Mouse (Mus musculus) urinary bladder, adult 2 months (tissue): ENCODE results near the gene Rxylt1. TPM values are rescaled to one million over a fixed set of nuclear protein-coding genes. Genes with fewer than 3 reads are reported as not detected.

ENCODE experiments used
- DNase-seq: peaks from one replicate; pipeline ENCODE4 v3.0.0; 2022; ENCODE audit warnings: low spot score
- polyA plus RNA-seq: library from polyadenylated mRNA; depleted of rRNA; stranded (reverse); fragments of >200 nt; gene quantifications from 2 replicates; pipeline ENCODE4 v1.2.3, GENCODE M21; 2012; rRNA removed

Rxylt1 gene
- polyA plus RNA-seq, 1 experiment, result 22.8 TPM

GRCm38 (mm10) chr10:122044926-122045325 is 52.2 kb downstream of the Rxylt1 start:
- DNase-seq, result no peak

DNA sequence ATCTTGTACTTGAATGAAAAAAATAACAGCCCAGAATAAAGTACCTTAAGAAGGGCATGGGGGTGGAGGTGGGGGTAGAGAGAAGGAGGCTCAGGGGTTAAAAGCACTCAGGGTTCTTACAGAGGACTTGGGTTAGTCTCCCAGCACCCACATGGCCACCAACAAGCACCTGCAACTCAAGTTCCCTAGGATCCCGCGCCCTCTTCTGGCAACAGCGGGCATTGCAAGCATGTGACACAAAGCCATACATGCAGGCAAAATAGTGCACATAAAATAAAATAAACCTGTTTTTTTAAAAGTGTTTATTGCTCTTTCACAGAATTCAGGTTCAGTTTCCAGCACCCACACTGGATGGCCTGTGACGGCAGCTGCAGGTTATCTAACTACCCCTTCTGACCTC is 56.8 kb downstream of the Rxylt1 start:
- DNase-seq, result no peak

GRCm38 (mm10) chr10:122039566-122039965 is 57.6 kb downstream of the Rxylt1 start:
- DNase-seq, result no peak

DNA sequence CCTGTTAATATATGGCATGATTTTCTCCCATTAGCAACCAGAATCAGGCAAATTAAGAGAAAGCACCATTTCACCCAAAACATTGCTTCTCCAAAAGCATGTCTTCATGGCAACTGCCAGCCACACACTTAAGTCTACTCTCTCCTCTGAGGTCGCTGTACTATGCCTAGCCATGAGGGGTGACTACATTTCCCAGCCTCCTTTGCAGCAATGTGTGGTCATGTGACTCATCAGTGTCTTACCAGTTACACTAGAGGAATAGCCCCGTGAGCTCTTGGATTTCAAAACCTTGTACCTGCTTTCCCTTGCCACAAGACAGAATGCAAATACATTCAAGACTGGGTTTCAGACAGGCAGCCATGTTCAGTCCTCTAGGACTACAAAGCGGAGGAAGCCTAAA is 58.6 kb downstream of the Rxylt1 start:
- DNase-seq, result no peak

DNA sequence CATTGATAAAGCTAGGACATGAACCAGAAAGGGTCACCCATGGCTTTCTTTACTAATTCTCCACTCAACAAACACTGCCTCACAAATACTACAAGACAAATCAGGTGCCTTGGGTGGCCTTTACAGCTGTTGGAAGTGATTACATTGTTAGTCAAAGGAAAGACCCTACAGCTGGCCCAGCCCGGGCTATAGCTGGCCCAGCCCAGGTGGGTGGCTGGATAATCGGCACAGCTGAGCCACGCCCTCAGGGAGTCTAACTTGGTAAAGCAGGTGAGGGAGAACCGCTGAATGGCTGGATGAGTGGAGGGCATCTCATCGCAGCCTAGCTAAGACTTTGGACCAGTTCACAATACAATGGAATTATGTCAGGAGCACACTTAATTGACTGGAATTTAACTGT is 63.9 kb downstream of the Rxylt1 start:
- DNase-seq, result no peak

GRCm38 (mm10) chr10:122030420-122030819 is 66.8 kb downstream of the Rxylt1 start:
- DNase-seq, result no peak

DNA sequence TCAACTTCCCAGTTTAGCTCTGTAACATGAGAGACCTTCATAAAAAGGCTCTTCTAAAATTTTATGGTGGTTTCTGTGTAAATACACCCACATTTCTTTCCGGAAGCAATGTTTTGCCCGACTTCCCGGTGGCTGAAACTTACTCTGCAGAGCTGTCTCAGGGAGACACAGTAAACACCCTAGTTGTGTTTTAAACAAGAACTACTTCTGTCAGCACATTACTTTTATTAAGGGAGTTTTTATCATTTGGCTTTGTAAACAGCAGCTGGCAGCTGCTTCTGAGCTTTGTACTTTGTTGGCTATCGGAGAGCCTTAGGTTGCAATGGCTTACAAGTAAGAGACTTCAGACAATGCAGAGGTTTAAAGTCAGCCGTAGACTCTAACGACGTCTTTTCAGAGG is 67.4 kb downstream of the Rxylt1 start:
- DNase-seq, result no peak

Other genes starting within 250 kb of the Rxylt1 start
- gene Srgap1, start 50.1 kb downstream of the Rxylt1 start, polyA plus RNA-seq, result 4.9 and 5.2 TPM in 2 replicates